Mouse (Mus musculus): ENCODE data around the gene F11r.

DNA sequence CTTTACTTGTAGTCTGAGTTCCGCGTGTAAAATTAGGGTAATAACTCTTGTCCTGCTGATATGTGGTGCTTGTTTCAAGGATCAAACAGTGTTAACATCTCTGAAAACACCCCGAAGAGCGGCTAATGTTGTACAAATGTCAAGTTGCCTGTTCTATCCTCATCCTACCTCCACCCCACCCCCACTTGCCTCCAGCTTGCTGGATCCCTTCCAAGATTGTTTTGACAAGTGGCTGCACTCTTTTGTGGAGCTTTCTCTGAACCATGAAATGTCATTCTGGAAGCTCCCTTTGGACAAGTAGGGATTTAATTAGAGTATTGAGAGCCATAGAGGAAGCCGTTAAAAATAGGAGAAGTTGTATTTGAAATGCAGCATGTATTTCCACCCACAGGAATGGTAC is 22.5 kb downstream of the F11r start:
- TF ChIP-seq POLR2A (IDR thresholded peaks at IDR 0.05; ENCODE audit: extremely low read depth, insufficient read depth, low read length), result no peak
- no peak for TF ChIP-seq CTCF (IDR thresholded peaks at IDR 0.05; ENCODE audit: low read depth, low read length)

Data from liver, adult 2 months (tissue).